Mouse (Mus musculus) embryo, embryonic 10.5 days (tissue): Measurements from ENCODE around the gene Fbxo8.

Source experiments
- DNase-seq: peaks from one replicate; pipeline ENCODE4 v3.0.0-alpha.2; 2015; ENCODE audit warnings: low spot score

The Fbxo8 gene

DNA sequence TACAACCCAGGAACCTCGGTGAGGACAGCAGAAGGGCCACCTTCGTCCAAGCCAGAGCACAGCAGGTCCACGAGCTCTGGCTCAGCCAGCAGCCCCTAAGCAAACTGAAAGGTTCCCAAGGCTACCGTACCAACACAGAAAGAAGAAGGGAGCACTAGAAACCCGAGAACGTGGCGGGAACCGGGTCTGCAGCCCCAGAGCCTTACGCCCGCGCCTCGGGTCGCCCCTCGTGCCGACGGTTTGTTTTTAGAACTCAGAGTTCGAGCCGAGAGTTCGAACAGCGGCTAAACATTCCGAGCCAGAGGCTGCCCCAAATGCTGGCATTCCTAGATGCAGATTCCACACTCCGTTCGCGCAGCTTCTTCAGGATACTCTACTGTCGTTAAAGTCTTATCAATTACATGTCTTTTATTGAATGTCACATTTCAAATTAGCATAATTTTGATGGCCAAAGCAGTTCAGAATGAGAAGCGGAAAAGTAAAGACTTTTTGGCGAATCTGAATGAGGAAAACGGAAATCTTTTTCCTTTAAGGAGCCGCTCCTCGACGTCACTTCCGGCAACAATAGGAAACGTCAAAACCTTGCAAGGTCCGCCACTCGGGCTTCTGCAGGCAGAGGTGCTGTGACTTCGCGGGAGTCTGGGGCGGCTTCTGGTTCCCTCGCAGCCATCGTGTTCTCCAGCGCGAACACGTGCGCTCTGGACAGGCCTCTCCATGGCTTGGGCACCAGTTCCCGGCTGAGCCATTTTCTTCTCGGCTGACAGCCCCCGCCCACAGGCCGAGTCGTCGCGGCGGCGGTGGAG lies at the start of gene Fbxo8, which contains the start of gene Cep44:
TSS of gene Fbxo8 (plus strand) at position 533 of the 803 bp plus-strand sequence.
TSS of gene Cep44 (minus strand) at position 490 of the 803 bp plus-strand sequence.
- DNase-seq, result peak; percentile 93

DNA sequence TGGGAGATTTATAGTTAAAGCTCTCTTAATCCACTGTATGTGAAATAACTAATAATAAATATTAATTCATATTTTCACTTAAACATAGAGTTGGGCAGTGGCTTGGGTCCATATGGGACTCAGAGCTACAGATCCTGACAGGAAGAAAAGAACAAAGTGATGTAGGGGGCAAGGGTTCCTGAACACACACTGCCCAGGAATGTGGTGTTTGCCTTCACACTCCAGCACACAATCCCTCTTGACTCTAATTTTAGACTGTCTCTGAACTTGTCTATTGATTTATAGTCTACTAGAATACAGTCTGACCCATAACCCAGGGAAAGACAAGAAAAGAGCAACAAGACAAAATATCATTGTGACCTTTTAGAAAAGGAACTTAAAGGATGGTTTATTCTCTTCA lies 49.0 kb upstream of the Fbxo8 start:
- DNase-seq, result no peak

GRCm38 (mm10) chr8:56508318-56508951 lies 42.5 kb upstream of the Fbxo8 start:
- DNase-seq, result no peak

GRCm38 (mm10) chr8:56508952-56509479 lies 41.9 kb upstream of the Fbxo8 start:
- no peak for DNase-seq

DNA sequence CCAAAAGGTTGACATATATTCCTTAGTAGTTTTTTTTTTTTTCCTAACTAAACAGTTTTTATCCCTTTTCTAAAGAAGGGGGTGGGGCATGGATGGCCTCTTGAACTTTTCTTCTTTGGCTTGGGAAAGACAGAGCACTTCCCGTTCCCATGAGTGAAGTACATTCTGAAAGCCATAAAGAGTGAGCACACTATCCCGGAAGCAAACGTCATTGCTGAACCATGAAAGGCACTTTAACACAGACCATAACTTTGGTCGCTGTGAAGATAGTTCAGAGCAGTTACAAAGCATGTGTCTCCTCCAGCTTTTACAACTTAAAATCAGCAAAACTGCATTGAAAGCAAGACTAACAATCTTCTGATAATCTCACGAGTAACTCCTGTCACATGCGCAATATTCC lies 32.0 kb upstream of the Fbxo8 start:
- DNase-seq, result no peak

- DNase-seq, result no peak
Observed at GRCm38 (mm10) chr8:56520249-56520648, 30.6 kb upstream of the Fbxo8 start.

GRCm38 (mm10) chr8:56521051-56521450 lies 29.8 kb upstream of the Fbxo8 start:
- no peak for DNase-seq

DNA sequence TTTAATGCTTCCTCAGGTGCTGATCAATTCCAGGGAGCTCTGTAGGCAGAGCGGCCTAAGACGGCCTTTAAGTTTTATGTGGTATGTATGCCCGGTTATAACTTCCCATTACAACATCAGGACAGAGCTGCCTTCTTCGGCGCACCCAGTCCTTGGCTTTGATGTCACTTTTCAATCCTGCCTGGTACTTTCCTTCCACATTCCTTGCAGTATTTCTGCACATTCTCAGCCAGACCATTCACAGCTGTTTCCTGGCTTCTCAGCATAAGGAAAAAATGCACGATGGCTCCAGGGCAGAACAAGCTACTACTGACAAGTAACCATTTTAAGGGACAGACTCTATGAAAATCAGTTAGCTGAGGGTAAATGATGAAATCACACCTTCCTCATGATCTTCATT lies 22.0 kb upstream of the Fbxo8 start:
- DNase-seq, result no peak

DNA sequence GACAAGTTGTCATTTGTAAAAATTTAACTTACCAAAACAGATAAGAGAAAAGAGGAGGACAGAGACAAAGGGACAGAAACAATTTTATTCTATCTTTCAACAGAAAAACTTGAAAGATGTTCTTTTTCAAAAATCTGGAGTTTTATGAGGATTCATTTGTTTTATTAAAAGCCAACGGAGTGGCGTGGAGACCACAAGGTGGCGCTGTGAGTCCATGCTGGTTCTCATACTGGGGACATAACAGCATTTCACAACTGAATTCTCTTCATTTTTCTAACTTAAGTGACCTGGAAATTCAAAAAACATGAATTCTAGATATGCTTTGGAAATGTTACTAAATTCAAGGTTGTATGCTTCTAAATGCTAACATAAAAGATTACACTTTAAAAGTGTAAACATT lies 20.5 kb upstream of the Fbxo8 start:
- DNase-seq, result peak; percentile 79

GRCm38 (mm10) chr8:56540706-56541105 lies 10.2 kb upstream of the Fbxo8 start:
- DNase-seq, result no peak

DNA sequence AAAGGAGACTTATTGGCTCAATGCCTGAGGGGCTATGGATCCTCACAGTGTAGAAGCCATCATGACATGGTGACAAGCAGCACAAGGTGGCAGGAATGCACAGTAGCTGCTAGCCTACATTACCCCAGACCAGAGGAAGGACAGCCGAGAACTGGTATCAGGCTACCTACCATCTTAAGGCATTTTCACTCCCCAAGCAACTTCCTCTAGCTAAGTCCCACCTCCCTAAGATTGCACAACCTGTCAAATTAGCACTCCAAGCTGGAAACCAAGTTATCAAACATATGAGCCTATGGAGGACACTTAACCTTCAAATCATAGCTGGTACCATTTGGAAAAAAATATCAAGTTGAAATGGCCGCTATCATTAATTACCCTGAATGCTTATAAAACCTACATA lies 3.0 kb upstream of the Fbxo8 start:
- no peak for DNase-seq

DNA sequence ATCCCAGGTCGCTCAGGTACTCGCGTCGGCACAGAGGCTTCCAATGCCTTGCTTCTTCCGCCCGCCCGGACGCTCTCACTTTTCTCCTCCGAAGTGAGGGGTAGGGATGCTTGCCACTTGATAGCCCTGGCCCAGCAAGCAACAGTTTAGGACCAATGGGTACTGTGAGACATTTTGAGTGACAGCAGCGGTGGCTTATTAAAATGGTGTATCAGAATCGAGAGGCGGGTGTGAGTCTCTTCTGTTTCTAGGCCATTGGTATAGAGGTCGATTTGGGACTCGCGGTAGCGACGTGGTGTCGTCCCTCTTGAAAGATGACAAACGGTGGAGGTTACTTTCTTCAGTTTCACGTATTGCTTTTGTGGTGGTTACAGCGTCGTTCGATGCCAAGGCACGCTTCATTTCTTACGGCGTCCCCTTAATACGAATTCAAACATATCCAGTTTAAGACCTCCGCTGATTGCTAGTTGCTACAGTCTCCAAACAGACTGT lies 517 bp downstream of the Fbxo8 start:
- DNase-seq, result peak; percentile 96

GRCm38 (mm10) chr8:56552045-56552444 lies 1.2 kb downstream of the Fbxo8 start:
- peak; percentile 12 for DNase-seq

DNA sequence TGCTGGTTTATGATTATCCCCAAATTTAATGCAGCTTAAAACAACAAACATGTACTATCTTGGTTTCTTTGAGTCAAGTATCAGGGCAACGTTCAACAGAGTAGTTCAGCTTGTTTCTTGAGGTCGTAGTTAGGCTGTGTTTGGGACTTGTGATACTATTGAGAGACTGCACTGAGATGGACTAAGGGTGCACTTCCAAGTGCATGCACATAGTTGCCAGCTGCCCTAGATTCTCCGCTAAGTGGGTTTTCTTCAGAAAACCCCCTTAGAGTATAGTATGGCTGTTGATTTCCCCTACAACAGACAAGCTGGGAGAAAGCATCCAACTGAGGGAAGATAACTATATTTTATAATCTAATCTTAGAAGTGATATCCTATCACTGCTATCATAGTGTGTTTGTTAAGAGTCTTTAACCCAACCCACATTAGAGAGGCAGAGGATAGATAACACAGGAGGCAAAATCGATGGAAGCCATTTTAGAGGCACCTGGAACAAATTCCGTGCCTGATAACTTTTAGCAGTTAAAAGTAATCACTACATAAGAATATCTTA lies 1.7 kb downstream of the Fbxo8 start:
- DNase-seq, result no peak

GRCm38 (mm10) chr8:56564399-56565047 lies 13.6 kb downstream of the Fbxo8 start:
- no peak for DNase-seq

DNA sequence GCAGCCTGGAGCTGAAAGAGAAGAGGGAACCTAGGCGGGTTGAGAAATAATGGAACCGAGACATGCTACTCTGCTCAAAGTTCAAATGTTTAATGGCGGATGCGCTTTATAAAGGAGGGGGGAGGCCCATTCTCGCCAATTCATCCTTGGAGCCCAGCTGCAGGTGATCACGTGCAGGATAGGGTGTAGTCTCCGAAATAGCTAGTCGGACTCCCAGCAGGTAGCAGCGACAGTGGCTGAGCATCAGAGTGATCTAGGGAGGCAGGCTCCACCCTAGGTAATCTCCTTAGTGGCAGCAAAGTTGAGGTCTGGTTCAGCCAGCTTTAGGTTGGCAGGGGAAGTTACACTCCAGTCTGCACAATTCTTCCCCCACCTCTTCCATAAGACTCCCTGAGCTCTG lies 16.0 kb downstream of the Fbxo8 start:
- DNase-seq, result no peak

DNA sequence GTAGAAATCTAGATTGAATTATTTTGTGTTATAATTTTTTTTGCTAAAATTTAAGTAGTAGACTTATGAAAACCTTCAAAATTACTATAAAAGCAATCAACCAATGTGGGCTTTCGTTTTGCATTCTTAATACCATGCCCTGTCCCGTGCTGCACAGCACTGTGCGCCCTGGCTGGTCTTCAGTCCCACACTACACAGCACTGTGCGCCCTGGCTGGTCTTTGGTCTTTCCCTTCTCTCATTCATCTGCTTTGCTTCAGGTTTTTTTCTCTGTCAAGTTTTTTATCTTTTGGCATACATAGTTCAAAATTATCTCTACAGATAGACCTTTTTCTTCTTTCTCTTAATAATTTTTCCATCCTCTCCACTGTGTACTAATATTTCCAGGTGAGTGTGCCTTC lies 30.0 kb downstream of the Fbxo8 start:
- DNase-seq, result no peak

DNA sequence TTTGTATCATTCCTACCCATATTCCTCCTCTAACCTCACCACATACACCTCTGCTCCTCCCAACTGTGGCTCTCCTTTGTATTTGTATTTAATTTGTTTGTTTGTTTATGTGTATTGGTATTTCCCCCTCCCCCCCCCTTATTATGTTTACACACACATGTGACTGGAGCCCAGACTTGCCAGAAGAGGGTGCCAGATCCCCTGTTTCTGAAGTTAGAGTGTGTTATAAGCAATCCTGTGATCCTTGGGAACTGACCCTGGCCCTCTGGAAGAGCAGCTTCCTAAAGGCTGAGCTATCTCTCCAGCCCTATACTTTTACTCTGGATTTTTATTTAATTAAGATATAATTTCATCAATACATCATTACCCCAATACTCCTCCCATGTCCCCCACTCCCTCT lies 32.0 kb downstream of the Fbxo8 start:
- DNase-seq, result peak; percentile 15

GRCm38 (mm10) chr8:56589004-56589403 lies 38.1 kb downstream of the Fbxo8 start:
- DNase-seq, result no peak

GRCm38 (mm10) chr8:56591084-56591483 lies 40.2 kb downstream of the Fbxo8 start:
- no peak for DNase-seq

DNA sequence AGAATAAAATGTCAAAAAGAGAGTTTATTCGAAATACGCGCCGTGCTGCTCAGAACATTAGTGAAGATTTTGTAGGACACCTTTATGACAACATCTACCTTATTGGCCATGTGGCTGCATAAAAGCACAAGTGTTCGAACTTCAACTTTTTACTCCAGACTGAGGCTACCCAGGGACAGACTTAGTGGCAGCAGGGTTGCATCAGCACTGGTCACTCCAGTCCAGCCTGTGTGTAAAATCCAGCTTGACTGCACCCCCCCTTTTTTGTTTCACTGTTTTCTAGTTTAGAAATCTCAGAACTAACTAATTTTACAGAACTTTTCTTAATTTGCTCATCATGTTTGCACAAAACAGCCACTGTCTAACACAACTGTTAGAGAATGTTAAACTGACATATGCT lies 40.6 kb downstream of the Fbxo8 start:
- no peak for DNase-seq

DNA sequence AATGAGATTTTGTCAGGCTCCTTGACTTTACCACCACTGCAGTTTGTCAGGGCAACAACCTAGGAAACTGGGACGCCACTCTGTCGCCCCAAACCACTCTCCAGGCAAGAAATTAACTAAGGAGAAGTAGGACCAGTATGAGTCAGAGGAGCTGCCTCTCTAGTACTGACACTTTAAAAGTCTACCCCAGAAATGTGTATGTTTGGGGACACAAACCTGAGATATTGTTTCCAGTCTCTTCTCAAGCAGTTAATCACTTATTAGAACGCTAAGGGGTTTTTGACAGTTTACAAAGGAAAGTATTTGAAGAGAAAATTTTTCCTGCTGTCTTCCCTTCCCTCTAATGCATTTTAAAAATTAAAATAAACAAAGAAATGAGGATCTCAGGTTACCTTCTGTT lies 55.6 kb downstream of the Fbxo8 start:
- peak; percentile 25 for DNase-seq
